Mouse (Mus musculus) ovary, postnatal 36 days (tissue): ENCODE results near the gene Nol11.

ENCODE experiments used
- DNase-seq: peaks from one replicate; pipeline ENCODE4 v3.0.0; 2022; ENCODE audit warnings: low spot score, mixed read lengths

The Nol11 gene

GRCm38 (mm10) chr11:107188565-107189552, at the start of gene Nol11:
Nol11 (minus strand) TSS chr11:107189381.
- DNase-seq = peak; percentile 98

- no peak for DNase-seq
These were observed 49.3 kb upstream of the Nol11 start for GRCm38 (mm10) chr11:107238506-107238905.

- DNase-seq = no peak
These were observed 48.4 kb upstream of the Nol11 start for GRCm38 (mm10) chr11:107237532-107237931.

GRCm38 (mm10) chr11:107233252-107233890, 44.2 kb upstream of the Nol11 start:
- DNase-seq = no peak

GRCm38 (mm10) chr11:107230128-107230527, 40.9 kb upstream of the Nol11 start:
- DNase-seq = no peak

GRCm38 (mm10) chr11:107226431-107226830, 37.2 kb upstream of the Nol11 start:
- DNase-seq = no peak

GRCm38 (mm10) chr11:107226013-107226412, 36.8 kb upstream of the Nol11 start:
- DNase-seq = no peak

GRCm38 (mm10) chr11:107225301-107225700, 36.1 kb upstream of the Nol11 start:
- no peak for DNase-seq

- no peak for DNase-seq
These were observed 34.6 kb upstream of the Nol11 start for GRCm38 (mm10) chr11:107223667-107224214.

- no peak for DNase-seq
These were observed 34.0 kb upstream of the Nol11 start for GRCm38 (mm10) chr11:107223169-107223561.

GRCm38 (mm10) chr11:107222531-107223168, 33.5 kb upstream of the Nol11 start:
- no peak for DNase-seq

- DNase-seq = no peak
These were observed 25.9 kb upstream of the Nol11 start for GRCm38 (mm10) chr11:107215111-107215510.

GRCm38 (mm10) chr11:107213745-107214144, 24.6 kb upstream of the Nol11 start:
- no peak for DNase-seq

GRCm38 (mm10) chr11:107209818-107210217, 20.6 kb upstream of the Nol11 start:
- DNase-seq = no peak

- no peak for DNase-seq
These were observed 12.6 kb upstream of the Nol11 start for GRCm38 (mm10) chr11:107201773-107202172.

GRCm38 (mm10) chr11:107199281-107199680, 10.1 kb upstream of the Nol11 start:
- DNase-seq = no peak

GRCm38 (mm10) chr11:107195334-107195733, 6.2 kb upstream of the Nol11 start:
- no peak for DNase-seq

GRCm38 (mm10) chr11:107190376-107190775, 1.2 kb upstream of the Nol11 start:
- DNase-seq = peak; percentile 44

- no peak for DNase-seq
These were observed 5.4 kb downstream of the Nol11 start for GRCm38 (mm10) chr11:107183777-107184176.

GRCm38 (mm10) chr11:107161215-107161614, 28.0 kb downstream of the Nol11 start:
- no peak for DNase-seq

- no peak for DNase-seq
These were observed 30.1 kb downstream of the Nol11 start for GRCm38 (mm10) chr11:107159034-107159433.

- no peak for DNase-seq
These were observed 32.1 kb downstream of the Nol11 start for GRCm38 (mm10) chr11:107156977-107157642.
